Mouse (Mus musculus) layer of hippocampus, adult 9-10 months (tissue): ENCODE data around the gene Ttc30a1.

Source experiments
- DNase-seq: peaks from one replicate; pipeline ENCODE4 v3.0.0; 2022; ENCODE audit warnings: low spot score

Gene Ttc30a1

DNA sequence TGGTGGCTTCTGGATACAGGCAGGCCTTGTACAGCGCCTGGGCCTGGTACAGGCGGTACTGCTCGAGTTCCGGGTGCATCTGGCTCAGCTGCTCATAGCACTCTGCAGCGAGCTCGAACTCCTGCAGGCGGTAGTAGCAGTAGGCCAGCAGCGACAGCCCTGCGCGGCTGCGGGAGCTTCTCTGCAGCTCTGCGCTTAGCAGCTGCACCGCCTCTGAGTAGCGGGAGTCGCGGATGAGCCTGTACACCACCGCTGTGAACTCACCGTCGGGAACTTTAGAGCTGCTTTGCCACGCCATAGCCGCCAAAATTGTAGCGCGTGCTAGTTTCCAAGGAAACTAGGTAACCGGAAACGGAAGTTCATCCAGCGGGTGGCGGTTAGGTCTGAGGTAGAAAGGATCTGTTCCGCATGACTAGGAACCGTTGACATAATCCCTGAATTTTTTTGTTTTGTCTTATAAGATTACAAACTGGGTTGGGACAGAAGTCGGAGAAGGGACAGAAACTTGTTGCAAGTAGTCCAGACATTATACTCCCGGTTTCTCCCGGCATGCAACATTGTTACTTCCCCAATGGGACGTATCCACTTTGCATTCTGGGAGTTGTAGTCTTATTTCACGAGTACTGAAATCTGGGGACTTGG is at the start of gene Ttc30a1:
Gene Ttc30a1 (minus strand): TSS at position 528 of the 642 bp plus-strand sequence.
- DNase-seq = peak; percentile 90

DNA sequence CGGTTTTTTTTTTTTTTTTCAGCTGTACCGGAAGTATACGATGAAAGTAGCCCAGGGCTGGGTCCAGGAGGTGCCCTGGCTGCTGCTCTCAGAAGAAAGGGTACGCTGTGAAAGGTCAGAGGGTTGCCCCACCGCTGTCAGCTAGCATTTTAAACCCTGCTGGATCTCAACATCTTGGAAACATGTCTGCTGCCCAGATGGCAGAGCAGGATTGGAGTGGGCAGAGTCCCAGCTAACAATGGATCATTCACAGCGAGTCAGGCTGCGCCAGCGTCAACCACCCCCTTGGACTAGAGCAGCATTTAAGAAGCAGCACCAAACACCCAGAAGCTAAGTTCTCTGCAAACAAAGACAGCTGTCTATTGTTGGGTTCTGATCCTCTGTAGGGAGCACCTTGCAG is 48.3 kb upstream of the Ttc30a1 start:
- peak; percentile 81 for DNase-seq

DNA sequence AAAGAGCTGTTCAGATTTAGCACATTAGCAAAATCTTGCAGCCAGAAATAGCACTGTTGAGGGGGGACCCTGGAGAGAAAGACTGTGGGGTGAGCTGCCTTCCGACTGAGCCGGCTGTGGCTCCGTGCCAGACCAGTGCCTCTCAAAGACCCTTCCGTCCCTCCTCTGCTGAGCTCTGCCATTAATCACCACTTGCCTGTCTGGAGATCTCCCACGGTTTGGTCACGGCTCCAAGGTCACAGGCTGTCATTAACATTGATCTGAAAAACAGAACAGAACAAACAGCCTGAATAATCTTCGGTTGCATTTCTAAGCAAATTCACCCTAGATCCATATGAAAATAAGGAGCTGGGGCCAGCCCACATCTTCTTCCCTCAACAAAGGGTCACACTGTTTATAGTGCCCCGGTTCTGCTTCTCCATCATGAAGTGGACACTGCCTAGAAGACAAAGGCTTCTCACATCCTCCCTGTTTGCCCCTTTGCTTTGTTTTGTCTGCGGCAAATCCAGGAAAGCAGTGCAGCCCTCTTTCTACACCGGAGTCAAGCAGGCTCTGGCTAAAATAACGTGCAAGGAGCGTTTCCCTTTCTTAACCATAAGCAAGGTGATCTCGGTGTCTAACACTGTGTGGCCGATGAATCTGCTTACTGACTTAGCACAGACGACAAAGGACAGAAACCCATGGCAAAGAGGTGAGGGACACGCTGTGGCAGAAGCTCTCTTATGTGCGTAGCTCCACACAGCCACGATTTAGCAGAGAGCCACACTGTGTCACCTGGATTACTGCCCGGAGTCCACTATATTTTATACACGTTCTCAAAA is 47.5 kb upstream of the Ttc30a1 start:
- DNase-seq = peak; percentile 24

- DNase-seq = no peak
Measured at GRCm38 (mm10) chr2:76016890-76017289, 35.1 kb upstream of the Ttc30a1 start.

GRCm38 (mm10) chr2:76016136-76016535 is 34.4 kb upstream of the Ttc30a1 start:
- no peak for DNase-seq

DNA sequence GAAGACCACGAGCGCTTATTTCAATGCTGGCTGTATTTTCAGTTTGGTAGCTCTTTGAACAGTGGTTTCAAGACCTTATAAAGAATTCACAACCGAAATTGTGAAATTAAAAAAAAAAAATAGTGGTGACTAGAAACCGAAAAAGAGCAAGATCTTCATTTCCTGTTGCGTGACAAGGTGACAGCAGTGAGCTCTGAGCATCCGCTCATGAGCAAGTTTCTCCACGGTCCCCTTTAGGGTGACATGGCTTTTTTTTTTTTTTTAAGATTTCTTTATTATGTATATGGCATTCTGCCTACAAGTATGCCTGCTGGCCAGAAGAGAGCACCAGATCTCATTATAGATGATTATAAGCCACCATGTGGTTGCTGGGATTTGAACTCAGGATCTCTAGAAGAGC is 33.7 kb upstream of the Ttc30a1 start:
- DNase-seq = no peak

GRCm38 (mm10) chr2:76014659-76015058 is 32.9 kb upstream of the Ttc30a1 start:
- no peak for DNase-seq

- no peak for DNase-seq
Measured at GRCm38 (mm10) chr2:76006194-76006593, 24.4 kb upstream of the Ttc30a1 start.

DNA sequence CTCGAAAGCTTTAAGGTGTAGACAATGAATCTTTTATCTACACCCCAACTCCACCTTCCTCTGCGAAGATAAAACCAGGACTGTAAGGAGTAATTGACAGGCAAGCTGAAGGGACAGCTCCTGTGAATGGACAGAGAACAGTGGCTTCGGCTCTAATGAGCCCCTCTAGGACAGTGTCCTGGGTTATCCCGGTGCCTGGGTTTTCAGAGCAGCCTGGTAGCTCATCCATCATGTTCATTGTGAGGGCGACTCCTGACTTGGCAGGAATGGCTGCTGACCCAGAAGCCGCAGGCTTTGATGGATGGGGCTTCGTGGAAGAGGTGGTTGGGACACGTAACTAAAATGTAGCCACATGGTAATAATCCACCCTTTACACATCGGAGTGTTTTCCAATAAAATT is 21.1 kb upstream of the Ttc30a1 start:
- no peak for DNase-seq

GRCm38 (mm10) chr2:76001392-76001791 is 19.6 kb upstream of the Ttc30a1 start:
- no peak for DNase-seq

GRCm38 (mm10) chr2:75999636-76000035 is 17.9 kb upstream of the Ttc30a1 start:
- no peak for DNase-seq

GRCm38 (mm10) chr2:75998692-75999091 is 16.9 kb upstream of the Ttc30a1 start:
- no peak for DNase-seq

- DNase-seq = no peak
Measured at GRCm38 (mm10) chr2:75997726-75998125, 16.0 kb upstream of the Ttc30a1 start.

- DNase-seq = no peak
Measured at GRCm38 (mm10) chr2:75994841-75995240, 13.1 kb upstream of the Ttc30a1 start.

DNA sequence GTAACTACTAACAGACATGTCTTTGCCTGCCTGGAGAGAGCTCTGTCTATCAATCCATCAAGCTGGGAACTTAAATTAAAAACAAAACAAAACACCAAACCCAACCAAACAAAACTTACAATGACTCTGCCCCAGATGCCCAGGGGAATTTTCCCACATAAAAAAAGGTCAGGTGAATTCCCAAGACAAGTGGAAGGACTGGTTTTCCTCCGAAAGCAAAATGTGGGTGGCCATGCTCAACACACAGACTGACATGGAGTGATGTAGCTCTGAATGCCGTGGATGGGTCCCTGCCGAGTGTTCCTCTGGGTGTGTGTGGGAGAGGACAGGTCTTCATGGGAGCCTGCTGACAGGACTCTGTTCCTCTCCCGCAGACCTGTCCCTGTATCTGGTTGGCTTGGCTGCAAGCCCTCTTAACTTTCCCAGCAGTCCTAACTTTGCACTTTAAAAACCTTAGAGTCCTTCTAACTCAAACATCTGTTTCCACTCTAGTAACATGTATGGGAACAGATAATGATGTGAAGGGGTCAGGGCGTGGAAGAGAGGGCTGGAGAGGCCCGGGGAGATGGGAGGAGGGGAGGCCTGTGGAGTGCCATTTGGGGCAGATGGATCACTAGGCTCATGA is 9.9 kb upstream of the Ttc30a1 start:
- no peak for DNase-seq

DNA sequence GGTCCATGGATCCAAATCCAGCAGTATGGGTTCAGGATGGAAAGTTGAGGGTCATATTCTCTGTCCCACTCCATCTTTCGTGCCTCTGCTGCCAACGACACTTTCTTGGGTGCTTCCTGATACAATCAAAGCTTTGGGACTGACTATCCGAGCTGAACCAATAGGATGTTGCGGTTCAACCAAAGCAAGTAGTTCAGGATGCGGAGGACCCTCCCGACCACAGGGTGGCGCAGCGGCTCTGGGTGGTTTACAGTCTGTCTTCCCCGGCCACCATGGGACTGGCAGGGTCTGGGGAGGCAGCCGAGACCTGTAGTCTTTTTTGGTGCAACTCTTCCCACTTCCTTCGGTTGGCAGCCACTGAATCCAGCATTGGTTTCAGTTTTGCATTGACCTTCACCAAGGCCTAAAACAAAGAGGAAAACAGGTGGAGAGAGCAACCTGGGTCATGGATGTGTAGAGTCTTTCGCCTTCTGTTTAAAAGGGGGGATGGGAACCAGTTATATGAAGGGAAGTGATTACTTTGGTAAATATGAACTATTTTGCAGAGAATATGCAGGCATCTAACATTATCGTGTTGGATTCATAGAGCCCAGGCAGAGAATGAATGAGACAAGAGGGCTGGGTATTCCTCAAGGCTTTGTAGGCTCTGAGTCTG is 9.2 kb upstream of the Ttc30a1 start:
- no peak for DNase-seq

GRCm38 (mm10) chr2:75989694-75990093 is 7.9 kb upstream of the Ttc30a1 start:
- DNase-seq = no peak

- no peak for DNase-seq
Measured at GRCm38 (mm10) chr2:75988779-75989363, 7.1 kb upstream of the Ttc30a1 start.

DNA sequence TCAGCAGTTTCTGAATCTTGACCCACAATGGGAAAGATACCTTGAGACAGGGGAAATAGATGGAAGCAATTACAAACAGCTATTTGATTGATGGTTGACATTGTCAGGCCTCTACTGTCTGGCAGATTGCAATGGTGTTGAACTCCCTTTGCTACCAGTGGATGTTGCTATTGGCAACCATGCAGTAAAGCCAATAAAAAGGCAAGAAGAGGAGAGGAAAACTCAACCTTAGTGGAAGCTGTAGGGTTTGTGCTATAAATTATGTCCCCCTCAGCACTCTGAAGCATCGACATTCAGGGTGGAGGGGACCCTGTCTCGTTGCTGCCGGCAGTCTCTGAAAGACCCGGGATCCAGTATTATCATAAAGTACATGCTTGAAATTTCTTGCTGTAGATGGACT is 6.6 kb upstream of the Ttc30a1 start:
- DNase-seq = no peak

GRCm38 (mm10) chr2:75987739-75988138 is 6.0 kb upstream of the Ttc30a1 start:
- DNase-seq = no peak

DNA sequence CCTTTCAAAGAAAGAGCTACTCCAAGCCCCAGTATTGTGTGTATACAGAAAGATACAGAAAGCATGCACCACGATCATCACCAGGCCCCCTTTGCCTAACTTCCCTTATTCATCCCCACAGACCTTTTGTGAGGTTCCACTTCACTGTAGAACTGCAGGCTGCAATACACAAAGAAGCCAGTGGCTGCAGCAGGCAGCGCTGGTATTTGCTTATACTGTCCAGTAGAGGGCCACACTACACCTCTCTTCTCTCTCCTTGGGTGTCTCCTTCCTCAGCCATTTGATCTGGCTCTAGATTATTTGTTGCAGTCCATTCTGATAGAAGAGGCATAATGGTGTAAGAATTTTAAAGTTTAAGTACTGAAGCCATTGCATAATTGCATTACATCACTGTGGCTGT is 3.4 kb upstream of the Ttc30a1 start:
- DNase-seq = peak; percentile 77

GRCm38 (mm10) chr2:75983847-75984246 is 2.1 kb upstream of the Ttc30a1 start:
- DNase-seq = no peak
